Comparison of ENCODE assay signal across 8 mouse cellular contexts in genomic region chr8:70373397-70374317, GRCm38 (mm10). TPM values are rescaled to one million over a fixed set of nuclear protein-coding genes. Genes with fewer than 3 reads are reported as not detected.
DNase-seq lines count a peak whose midpoint lies in the region; ATAC-seq and TF ChIP-seq lines count a peak whose summit lies in the region.

Gene Comp (plus strand): TSS chr8:70373558.

- H3K27ac ChIP-seq in spleen, adult 2 months (ENCODE audit: insufficient read depth, low read length) = no peak within 1 kb of the TSS
- peak within 1 kb of the TSS; percentile 26; the same call in 1 of the 2 replicates for H3K27ac ChIP-seq in limb, embryonic 14.5 days (replicated peaks; ENCODE audit: low read depth, low read length)
- no peak within 1 kb of the TSS for H3K27ac ChIP-seq in stomach, postnatal 0 days (replicated peaks)

- H3K4me3 ChIP-seq in spleen, adult 2 months (ENCODE audit: extremely low read depth, insufficient read depth, insufficient read length) = peak within 1 kb of the TSS; percentile 47; the same call in 1 of the 2 replicates
- H3K4me3 ChIP-seq in limb, embryonic 14.5 days (replicated peaks; ENCODE audit: low read length) = peak within 1 kb of the TSS; percentile 38
- H3K4me3 ChIP-seq in stomach, postnatal 0 days (ENCODE audit: low read depth, low read length) = peak within 1 kb of the TSS; percentile 42

- no peaks in the 10 kb centered on the region for H3K36me3 ChIP-seq in spleen, adult 2 months (ENCODE audit: control insufficient read depth, insufficient read depth, low read length)
- no peaks in the 10 kb centered on the region for H3K36me3 ChIP-seq in limb, embryonic 14.5 days (ENCODE audit: control insufficient read depth, insufficient read depth, low read length)
- H3K36me3 ChIP-seq in stomach, postnatal 0 days (ENCODE audit: control insufficient read depth, insufficient read depth, low read length) = no peaks in the 10 kb centered on the region

- TF ChIP-seq EP300 in stomach, postnatal 0 days (optimal IDR thresholded peaks at IDR 0.05) = no peak

- H3K9ac ChIP-seq in limb, embryonic 14.5 days (ENCODE audit: low read depth, low read length, severe bottlenecking) = peak within 1 kb of the TSS; percentile 29; the same call in 1 of the 2 replicates
- peak within 1 kb of the TSS; percentile 23; the same call in 1 of the 2 replicates for H3K9ac ChIP-seq in stomach, postnatal 0 days (ENCODE audit: low read length)

- no peak for TF ChIP-seq CTCF in spleen, adult 2 months (IDR thresholded peaks at IDR 0.05; ENCODE audit: extremely low read depth, insufficient read depth, insufficient read length, insufficient replicate concordance)
- no peak for TF ChIP-seq CTCF in stomach, postnatal 0 days (IDR thresholded peaks at IDR 0.05; ENCODE audit: low read depth)

- H3K4me1 ChIP-seq in spleen, adult 2 months (ENCODE audit: control insufficient read depth, insufficient read depth, insufficient read length) = peaks cover 21% of the 10 kb centered on the region
- peaks cover 36% of the 10 kb centered on the region for H3K4me1 ChIP-seq in limb, embryonic 14.5 days (ENCODE audit: control insufficient read depth, insufficient read depth, low read length)
- H3K4me1 ChIP-seq in stomach, postnatal 0 days (replicated peaks; ENCODE audit: control insufficient read depth, insufficient read depth) = 0 out of 2 replicates have a peak, but pooled peaks cover 4% of the 10 kb centered on the region

- DNase-seq in embryo, embryonic 10.5 days (ENCODE audit: low spot score) = peak; percentile 22
- no peak for DNase-seq in embryo, embryonic 10 days (ENCODE audit: low spot score)
- DNase-seq in spleen, adult 2 months (ENCODE audit: low read depth in 1 of 2, low spot score in 2 of 2) = no peak
- no peak for DNase-seq in spleen, adult 12 weeks (ENCODE audit: low spot score)
- peak; percentile 31 for DNase-seq in limb, embryonic 14.5 days (ENCODE audit: low spot score)
- no peak for DNase-seq in stomach, postnatal 0 days (ENCODE audit: low spot score)
- DNase-seq in left cerebral cortex, postnatal 25 days (ENCODE audit: low spot score in 2 of 2) = no peak
- no peak for DNase-seq in gastrocnemius, postnatal 25 days

- intact Hi-C loops in left cerebral cortex, postnatal 25 days (cut with DNase I) = no loop called here

- no peaks in the 10 kb centered on the region for H3K9me3 ChIP-seq in limb, embryonic 14.5 days (ENCODE audit: control insufficient read depth, low read length)
- H3K9me3 ChIP-seq in stomach, postnatal 0 days (ENCODE audit: control insufficient read depth, low read length) = no peaks in the 10 kb centered on the region

- TF ChIP-seq POLR2A in spleen, adult 2 months (IDR thresholded peaks at IDR 0.05; ENCODE audit: low read depth, low read length) = no peak
- TF ChIP-seq POLR2A in limb, embryonic 14.5 days (IDR thresholded peaks at IDR 0.05; ENCODE audit: borderline replicate concordance, extremely low read depth, insufficient read depth, insufficient read length) = no peak

- peak within 1 kb of the TSS; percentile 49 for H3K4me2 ChIP-seq in limb, embryonic 14.5 days (replicated peaks; ENCODE audit: low read depth, low read length, severe bottlenecking)
- peak within 1 kb of the TSS; percentile 54 for H3K4me2 ChIP-seq in stomach, postnatal 0 days (replicated peaks; ENCODE audit: low read depth)

- ATAC-seq in limb, embryonic 14.5 days (ENCODE audit: low FRiP score, low read depth) = peak; percentile 10; the same call in 1 of the 2 replicates
- no peak for ATAC-seq in stomach, postnatal 0 days (ENCODE audit: low FRiP score, low TSS enrichment)

- peaks cover 24% of the 10 kb centered on the region for H3K27me3 ChIP-seq in spleen, adult 2 months (ENCODE audit: control insufficient read depth, insufficient read depth, low read length)
- peaks cover 59% of the 10 kb centered on the region for H3K27me3 ChIP-seq in limb, embryonic 14.5 days (ENCODE audit: control insufficient read depth, insufficient read depth, low read length)
- H3K27me3 ChIP-seq in stomach, postnatal 0 days (ENCODE audit: control insufficient read depth, insufficient read depth, low read length) = peaks cover 23% of the 10 kb centered on the region

- 11% methylated on average over 47 of the region's 47 CpGs for WGBS in spleen, adult 2 months
- WGBS in limb, embryonic 14.5 days = 4% methylated on average over 46 of the region's 47 CpGs
- 4% methylated on average over 47 of the region's 47 CpGs for WGBS in stomach, postnatal 0 days

RNA-seq across cellular contexts. Expression of gene Comp, which starts in this region (rescaled TPM):
- 0.46 and 0.56 TPM in 2 replicates for polyA plus RNA-seq in spleen, adult 2 months (2012; rRNA removed)
- polyA plus RNA-seq in limb, embryonic 14.5 days (2012; rRNA removed) = 136 and 173 TPM in 2 replicates
- polyA plus RNA-seq in limb, embryonic 14.5 days (2014; fragmentation: Nextera tagmentation; extraction: Ambion mirVana) = 36.7 and 46.3 TPM in 2 replicates
- 0.15 and 0.42 TPM in 2 replicates for polyA plus RNA-seq in stomach, postnatal 0 days (2015; fragmentation: Nextera tagmentation; extraction: Ambion mirVana)
- under 1 TPM; 0.23 to 0.48 TPM for total RNA-seq in left cerebral cortex, postnatal 25 days (2021)
- 10 to 100 TPM in 1 of 2 experiments, 1 to 10 TPM in 1; 5.9 to 14.7 TPM for total RNA-seq in gastrocnemius, postnatal 25 days (2021)

Comparison
In these comparisons a context has a peak if more than half of its experiments do, and no peak if none do; other contexts are left out.
1. RNA of gene Comp (total RNA-seq): 5.9 to 14.7 TPM in gastrocnemius, postnatal 25 days; 0.23 to 0.48 TPM in left cerebral cortex, postnatal 25 days; every median in the first group is over 4 times any median in the second.
2. RNA of gene Comp (polyA plus RNA-seq): 36.7 to 173 TPM in limb, embryonic 14.5 days; 0.46 to 0.56 TPM in spleen, adult 2 months and 0.15 to 0.42 TPM in stomach, postnatal 0 days; every median in the first group is over 10 times any median in the second.
3. DNase-seq: peak in embryo, embryonic 10.5 days (single experiment) and limb, embryonic 14.5 days (single experiment); none in embryo, embryonic 10 days (single experiment), spleen, adult 2 months (0 of 2), spleen, adult 12 weeks (single experiment), stomach, postnatal 0 days (single experiment), left cerebral cortex, postnatal 25 days (0 of 2) and gastrocnemius, postnatal 25 days (single experiment).
4. Peak in every context shown above with its lines, with median percentiles within 50 percentile points of each other: H3K4me3 ChIP-seq.